Mouse (Mus musculus) stomach, postnatal 0 days (tissue): ENCODE data around the gene Mpv17l2. TPM values are rescaled to one million over a fixed set of nuclear protein-coding genes. Genes with fewer than 3 reads are reported as not detected.

Source experiments
- ATAC-seq: fragments of 200-750 bp; cut with Nextera tagmentation; 2 replicates; pipeline ENCODE4 v1.8.0; 2017; ENCODE audit not compliant: low FRiP score, low TSS enrichment
- DNase-seq: peaks from one replicate; pipeline ENCODE4 v3.0.0-alpha.2; 2016; ENCODE audit warnings: low spot score
- H3K27ac ChIP-seq: fragments of 300-500 bp; sonication (generic); replicated peaks from 2 replicates; pipeline ENCODE4 v1.5.1; 2014; ENCODE audit warnings: mild to moderate bottlenecking, control low read depth
- H3K27me3 ChIP-seq: fragments of 300-500 bp; sonication (generic); 2 replicates; pipeline ENCODE4 v1.6.1; 2014; ENCODE audit warnings: low read length; ENCODE audit not compliant: control insufficient read depth, insufficient read depth
- H3K36me3 ChIP-seq: fragments of 300-500 bp; sonication (generic); 2 replicates; pipeline ENCODE4 v1.6.1; 2014; ENCODE audit warnings: low read length, mixed read lengths; ENCODE audit not compliant: control insufficient read depth, insufficient read depth
- H3K4me1 ChIP-seq: fragments of 300-500 bp; sonication (generic); replicated peaks from 2 replicates; pipeline ENCODE4 v1.6.1; 2014; ENCODE audit warnings: antibody characterized with exemption; ENCODE audit not compliant: control insufficient read depth, insufficient read depth
- H3K4me2 ChIP-seq: fragments of 300-500 bp; sonication (generic); replicated peaks from 2 replicates; pipeline ENCODE4 v1.6.1; 2014; ENCODE audit warnings: low read depth, mild to moderate bottlenecking, control low read depth, moderate library complexity
- H3K4me3 ChIP-seq: fragments of 300-500 bp; sonication (generic); 2 replicates; pipeline ENCODE4 v1.5.1; 2014; ENCODE audit warnings: low read depth, low read length, control low read depth
- H3K9ac ChIP-seq: fragments of 300-500 bp; sonication (generic); 2 replicates; pipeline ENCODE4 v1.6.1; 2014; ENCODE audit warnings: mild to moderate bottlenecking, low read length, control low read depth, mixed read lengths
- H3K9me3 ChIP-seq: fragments of 300-500 bp; sonication (generic); 2 replicates; pipeline ENCODE4 v1.6.1; 2016; ENCODE audit warnings: low read length; ENCODE audit not compliant: control insufficient read depth
- CTCF ChIP-seq: IDR thresholded peaks from 2 replicates; pipeline ENCODE4 v1.5.1; 2016; ENCODE audit warnings: antibody characterized with exemption, low read depth, mild to moderate bottlenecking, moderate library complexity
- EP300 ChIP-seq: optimal IDR thresholded peaks from 2 replicates; pipeline ENCODE3; 2016; ENCODE audit warnings: antibody characterized with exemption
- WGBS: fragments of 180-500 bp; shearing (Covaris S2); extraction: QIAGEN DNeasy Blood & Tissue Kit; methylation state at CpG from one replicate; pipeline ENCODE4 v1.1.7; 2014; 5-methylcytosine and 5-hydroxymethylcytosine counted together
- polyA plus RNA-seq: library from polyadenylated mRNA; unstranded; fragments of >200 nt; fragmentation: Nextera tagmentation; extraction: Ambion mirVana; gene quantifications from 2 replicates; pipeline ENCODE4 v1.2.1, GENCODE M21; 2015

Mpv17l2 gene
- polyA plus RNA-seq, 1 experiment from 2014 or later = 77.3 TPM

DNA sequence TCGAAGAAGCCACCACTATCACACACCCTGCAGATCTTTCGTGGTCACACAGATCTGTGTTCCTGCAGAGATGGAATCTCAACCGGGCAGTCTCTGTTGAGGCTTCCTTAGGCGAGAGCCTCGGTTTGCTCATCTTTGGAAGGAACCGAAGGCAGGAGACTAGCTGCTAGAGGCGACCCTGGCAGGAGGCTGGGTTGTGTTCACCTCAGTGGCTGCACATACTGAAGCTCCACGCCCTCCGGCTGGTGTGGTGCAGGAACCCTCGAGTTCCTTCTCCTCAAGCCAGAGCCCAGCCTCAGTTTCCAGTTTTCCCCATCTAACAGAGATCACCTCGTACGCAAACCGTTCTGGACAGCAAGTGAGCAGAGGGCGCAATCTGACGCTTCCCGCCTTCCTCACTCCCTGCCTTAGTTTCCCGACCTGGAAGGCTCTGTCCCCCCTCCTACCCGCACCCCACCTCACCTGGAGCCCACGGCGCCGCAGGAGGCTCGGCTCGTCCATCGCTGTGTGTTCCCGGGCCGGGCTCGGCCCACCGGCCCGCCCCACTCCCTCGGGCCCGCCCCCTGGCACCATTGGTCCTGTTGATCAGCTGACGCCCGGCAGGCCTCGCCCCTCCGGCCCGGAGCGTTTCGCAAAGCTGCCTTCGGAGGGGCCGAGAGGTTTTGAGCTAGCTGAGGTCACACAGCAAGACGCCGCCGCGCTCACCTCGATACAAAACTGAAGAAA is 43.9 kb upstream of the Mpv17l2 start, which contains the start of gene Mast3:
TSS of gene Mast3 (minus strand) at position 574 of the 726 bp plus-strand sequence.
- H3K27me3 ChIP-seq = peaks cover 2% of the 10 kb centered on the region; the same call in 1 of the 2 replicates
- ATAC-seq (peak; percentile 88), DNase-seq (peak; percentile 93)
- H3K4me2 ChIP-seq = peak within 1 kb of the TSS; percentile 88
- under 1% methylated on average over 45 of the region's 45 CpGs for WGBS
- TF ChIP-seq CTCF (no peak), EP300 (no peak)
- no peaks in the 10 kb centered on the region for H3K36me3 ChIP-seq
- H3K27ac ChIP-seq = peak within 1 kb of the TSS; percentile 4; the same call in 1 of the 2 replicates
- no peaks in the 10 kb centered on the region for H3K9me3 ChIP-seq
- peak within 1 kb of the TSS; percentile 44 for H3K4me3 ChIP-seq
- H3K4me1 ChIP-seq = peaks cover 2% of the 10 kb centered on the region; the same call in 1 of the 2 replicates
- peak within 1 kb of the TSS; percentile 53 for H3K9ac ChIP-seq

DNA sequence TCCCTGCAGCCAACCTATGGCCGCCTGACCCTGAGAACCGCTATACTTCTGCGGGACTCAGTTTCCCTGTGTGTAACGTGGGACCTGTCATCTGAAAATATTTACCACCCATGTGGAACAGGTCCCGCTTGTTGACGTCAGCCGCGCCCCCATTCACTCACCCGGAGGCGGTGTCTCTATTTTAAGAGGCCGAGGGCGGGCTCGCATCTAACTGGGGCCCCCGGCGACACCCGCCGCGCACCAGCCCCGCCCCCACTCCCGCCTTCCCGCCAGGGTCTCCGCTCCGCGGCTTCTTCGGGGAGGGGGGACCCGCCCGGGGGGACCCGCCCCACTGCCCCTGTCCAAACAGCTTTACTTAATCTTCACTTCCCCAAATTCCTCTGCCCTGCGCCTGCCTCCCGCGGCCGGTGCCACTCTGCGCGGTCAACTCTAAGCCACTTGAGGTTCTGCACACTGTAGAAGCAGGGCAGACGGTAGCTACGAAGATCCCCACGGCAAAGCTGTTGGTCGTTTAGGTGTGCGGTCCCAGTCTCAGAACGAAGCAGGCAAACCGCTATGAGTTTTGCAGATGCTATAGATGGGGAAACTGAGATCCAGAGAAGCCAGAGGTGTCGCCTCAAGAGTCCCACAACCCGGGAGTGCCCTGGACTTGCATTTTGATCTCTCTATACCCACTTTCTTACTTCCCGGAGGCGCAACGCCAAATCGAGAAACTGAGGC is 43.2 kb upstream of the Mpv17l2 start:
- no peaks in the 10 kb centered on the region for H3K36me3 ChIP-seq
- peak overlapping the region; percentile 4; the same call in 1 of the 2 replicates for H3K27ac ChIP-seq
- H3K27me3 ChIP-seq = peaks cover 2% of the 10 kb centered on the region; the same call in 1 of the 2 replicates
- peak overlapping the region; percentile 88 for H3K4me2 ChIP-seq
- no peaks in the 10 kb centered on the region for H3K9me3 ChIP-seq
- 2% methylated on average over 40 of the region's 47 CpGs for WGBS
- DNase-seq (peak; percentile 32), ATAC-seq (peak; percentile 14; the same call in 1 of the 2 replicates)
- peak overlapping the region; percentile 23 for H3K9ac ChIP-seq
- TF ChIP-seq EP300 = no peak
- no peak for TF ChIP-seq CTCF
- peak overlapping the region; percentile 44 for H3K4me3 ChIP-seq
- H3K4me1 ChIP-seq = peaks cover 2% of the 10 kb centered on the region; the same call in 1 of the 2 replicates

DNA sequence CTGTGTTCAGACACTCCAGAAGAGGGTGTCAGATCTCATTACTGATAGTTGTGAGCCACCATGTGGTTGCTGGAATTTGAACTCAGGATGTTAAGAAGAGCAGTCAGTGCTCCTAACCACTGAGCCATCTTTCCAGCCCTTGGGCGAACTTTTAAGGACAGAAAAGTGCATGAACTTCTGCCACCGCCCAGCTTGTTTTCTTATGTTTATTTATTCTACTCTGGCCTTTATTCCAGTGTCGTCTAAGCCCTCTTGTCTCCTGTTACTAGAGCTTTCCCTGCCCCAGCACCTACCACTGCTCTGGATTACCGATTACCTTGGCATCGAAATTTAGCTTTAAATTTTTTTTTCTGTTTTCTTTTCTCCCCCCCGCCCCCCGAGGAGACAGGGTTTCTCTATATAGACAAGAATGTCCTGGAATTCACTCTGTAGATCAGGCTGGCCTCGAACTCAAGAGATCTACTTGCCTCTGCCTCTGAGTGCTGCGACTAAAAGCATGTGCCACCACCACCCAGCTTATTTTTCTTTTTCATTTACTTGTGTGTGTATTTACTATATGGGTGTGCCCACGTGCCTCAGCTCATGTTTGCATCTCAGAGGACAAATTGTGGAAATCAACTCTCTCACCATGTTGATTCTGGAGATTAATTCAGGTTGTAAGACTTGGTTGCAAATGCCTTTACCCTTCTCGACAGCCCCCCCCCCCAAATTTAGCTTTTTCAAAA is 42.2 kb upstream of the Mpv17l2 start:
- no peak for ATAC-seq

DNA sequence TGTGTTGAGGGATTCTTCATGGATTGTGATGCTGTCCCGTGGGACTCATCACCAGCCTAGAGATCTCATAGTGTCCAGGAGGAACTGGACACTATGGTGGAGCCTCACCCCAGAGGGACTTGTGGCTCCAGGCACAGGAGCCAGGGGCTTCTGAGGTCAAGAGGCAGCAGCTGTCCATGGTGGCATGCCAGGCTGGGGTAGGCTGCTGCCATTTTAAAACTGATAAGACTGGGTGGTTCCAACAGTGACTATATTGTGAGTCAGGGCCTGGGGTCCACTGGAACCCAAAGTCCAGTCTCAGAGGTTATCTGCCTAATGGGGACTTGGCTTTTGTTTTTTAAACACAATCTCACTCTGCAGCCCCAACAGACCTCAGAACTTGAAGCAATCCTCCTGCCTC is 41.1 kb upstream of the Mpv17l2 start:
- Histone ChIP-seq H3K27me3 (peaks cover 2% of the 10 kb centered on the region; the same call in 1 of the 2 replicates), H3K4me1 (peaks cover 4% of the 10 kb centered on the region; the same call in 1 of the 2 replicates), H3K36me3 (no peaks in the 10 kb centered on the region), H3K9me3 (no peaks in the 10 kb centered on the region), H3K27ac (no peak overlapping the region), H3K4me3 (no peak overlapping the region), H3K9ac (no peak overlapping the region), H3K4me2 (no peak overlapping the region)
- TF ChIP-seq CTCF (no peak), EP300 (no peak)
- WGBS = 100% methylated on average over 1 of the region's 1 CpGs
- DNase-seq (no peak), ATAC-seq (no peak)

More for the DNA sequence above, 42.2 kb upstream of the Mpv17l2 start:
- Histone ChIP-seq H3K4me3 (no peak overlapping the region), H3K27ac (no peak overlapping the region), H3K9ac (no peak overlapping the region), H3K4me2 (no peak overlapping the region), H3K9me3 (no peaks in the 10 kb centered on the region), H3K4me1 (peaks cover 4% of the 10 kb centered on the region; the same call in 1 of the 2 replicates), H3K36me3 (no peaks in the 10 kb centered on the region), H3K27me3 (peaks cover 2% of the 10 kb centered on the region; the same call in 1 of the 2 replicates)
- TF ChIP-seq CTCF (no peak), EP300 (no peak)
- peak; percentile 31 for DNase-seq
- 59% methylated on average over 11 of the region's 11 CpGs for WGBS

DNA sequence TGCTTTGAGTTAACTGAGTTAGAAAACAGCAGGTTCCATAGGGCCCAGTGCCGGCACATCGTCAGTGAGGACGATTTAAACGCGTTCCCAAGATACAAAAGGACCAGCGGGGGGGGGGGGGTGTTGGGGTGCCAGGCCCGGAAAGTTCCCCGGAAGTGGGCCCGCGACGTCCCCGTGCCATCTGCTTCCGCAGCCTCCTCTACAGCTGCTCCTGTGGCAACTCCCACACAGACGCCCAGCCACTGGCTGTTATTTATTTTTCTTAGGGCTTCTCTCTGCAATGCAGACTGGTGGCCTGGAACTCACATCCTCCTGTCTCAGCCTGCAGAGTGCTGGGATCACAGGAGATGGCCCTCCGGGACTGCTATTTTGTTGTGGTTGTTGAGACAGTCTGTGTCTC is 40.4 kb upstream of the Mpv17l2 start:
- ATAC-seq = no peak
- 41% methylated on average over 14 of the region's 15 CpGs for WGBS
- TF ChIP-seq CTCF (no peak), EP300 (no peak)

More for the DNA sequence above, 40.4 kb upstream of the Mpv17l2 start:
- no peak overlapping the region for H3K4me3 ChIP-seq
- H3K27ac ChIP-seq = no peak overlapping the region
- no peaks in the 10 kb centered on the region for H3K36me3 ChIP-seq
- H3K9me3 ChIP-seq = no peaks in the 10 kb centered on the region
- H3K4me1 ChIP-seq = peaks cover 4% of the 10 kb centered on the region; the same call in 1 of the 2 replicates
- H3K27me3 ChIP-seq = peaks cover 2% of the 10 kb centered on the region; the same call in 1 of the 2 replicates
- no peak for DNase-seq
- no peak overlapping the region for H3K4me2 ChIP-seq
- H3K9ac ChIP-seq = no peak overlapping the region
